Mouse (Mus musculus) E14TG2a.4 (cell line): ENCODE measurements around the gene Gm12166.

Experiments used
- CTCF ChIP-seq: conservative IDR thresholded peaks from 2 replicates; pipeline ENCODE4 v1.5.1; 2014; ENCODE audit warnings: low read length
- POU5F1 ChIP-seq: IDR thresholded peaks from 2 replicates; pipeline ENCODE4 v1.6.1; 2014; ENCODE audit warnings: low read length, borderline replicate concordance

DNA sequence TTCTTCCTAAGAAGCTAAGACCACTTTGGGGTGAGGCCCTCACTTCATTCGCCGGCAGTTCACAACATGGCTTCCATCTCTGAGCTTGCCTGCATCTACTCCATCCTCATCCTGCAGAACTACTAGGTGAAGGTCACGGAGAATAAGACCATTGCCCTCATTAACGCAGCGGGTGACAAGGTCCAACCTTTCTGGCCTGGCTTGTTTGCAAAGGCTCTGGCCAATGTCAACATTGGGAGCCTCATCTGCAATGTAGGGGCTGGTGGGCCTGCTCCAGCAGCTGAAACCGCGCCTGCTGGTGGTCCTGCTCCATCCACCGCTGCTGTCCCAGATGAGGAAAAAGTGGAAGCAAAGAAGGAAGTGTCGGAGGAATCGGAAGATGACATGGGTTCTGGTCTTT is 15.7 kb downstream of the Gm12166 start:
- TF ChIP-seq CTCF (no peak), POU5F1 (no peak)
